Mouse (Mus musculus) bone marrow, adult 2 months (tissue): ENCODE data around the gene A3galt2. TPM values are rescaled to one million over a fixed set of nuclear protein-coding genes. Genes with fewer than 3 reads are reported as not detected.
A peak's percentile ranks its signal among the peaks of the same experiment; 100 is the strongest.

ENCODE experiments used
- H3K27ac ChIP-seq: fragments of 200-500 bp; 2 replicates; pipeline ENCODE4 v1.5.1; 2012; ENCODE audit warnings: low read depth, mild to moderate bottlenecking, control low read depth, inconsistent platforms, low read length; ENCODE audit not compliant: control insufficient read depth, poor library complexity, insufficient read depth
- H3K4me1 ChIP-seq: fragments of 200-500 bp; 2 replicates; pipeline ENCODE4 v1.6.1; 2011; ENCODE audit warnings: low read length; ENCODE audit not compliant: control insufficient read depth, insufficient read depth
- H3K4me3 ChIP-seq: fragments of 200-500 bp; replicated peaks from 2 replicates; pipeline ENCODE3; 2011; ENCODE audit warnings: mild to moderate bottlenecking, low read depth, low read length, control low read depth; ENCODE audit not compliant: control insufficient read depth
- CTCF ChIP-seq: fragments of 200-500 bp; IDR thresholded peaks from 2 replicates; pipeline ENCODE4 v1.5.1; 2011; ENCODE audit warnings: low read length, control low read depth; ENCODE audit not compliant: control insufficient read depth, insufficient read depth
- POLR2A ChIP-seq: fragments of 200-500 bp; IDR thresholded peaks from 2 replicates; pipeline ENCODE4 v1.6.1; 2011; ENCODE audit warnings: low read depth, mild to moderate bottlenecking, control low read depth, low read length, borderline replicate concordance; ENCODE audit not compliant: control insufficient read depth
- WGBS: fragments of 180-500 bp; shearing (Covaris S2); methylation state at CpG from one replicate; pipeline ENCODE4 v1.1.7; 2018; 5-methylcytosine and 5-hydroxymethylcytosine counted together
- polyA plus RNA-seq: library from polyadenylated mRNA; stranded (reverse); fragments of >200 nt; gene quantifications from 2 replicates; pipeline ENCODE4 v1.2.4, GENCODE M21; 2011; ENCODE audit warnings: low replicate concordance; ENCODE audit not compliant: missing spikeins, insufficient read depth, insufficient read length

The A3galt2 gene
- polyA plus RNA-seq = 0.34 and 1.5 TPM in 2 replicates

DNA sequence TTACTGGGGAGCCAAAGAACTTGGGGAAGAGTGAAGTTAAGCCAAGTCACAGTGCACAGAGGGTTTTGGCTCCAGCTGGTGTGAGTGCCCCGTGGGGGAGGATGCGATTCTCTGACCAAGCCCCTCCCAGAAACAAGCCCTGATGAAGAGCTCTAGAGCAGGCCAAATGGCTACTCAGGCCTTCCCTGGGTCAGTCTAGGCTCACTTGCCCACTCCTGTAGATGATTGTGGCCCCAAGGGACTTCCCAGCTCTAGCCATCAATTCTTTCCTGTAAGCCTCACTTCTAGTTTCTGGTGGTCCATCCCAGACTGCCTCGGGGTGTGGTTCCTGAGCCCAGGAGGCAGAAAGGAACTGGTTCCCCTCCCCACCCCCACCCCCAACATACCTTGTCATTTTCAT is at the start of gene A3galt2:
A3galt2 (plus strand) TSS at position 301 of the 400 bp plus-strand sequence.
- TF ChIP-seq CTCF (no peak), POLR2A (no peak)
- WGBS = 67% methylated on average over 3 of the region's 3 CpGs
- Histone ChIP-seq H3K4me3 (no peak within 1 kb of the TSS), H3K27ac (no peak within 1 kb of the TSS), H3K4me1 (no peaks in the 10 kb centered on the region)

- TF ChIP-seq POLR2A (no peak), CTCF (peak; percentile 23; the same call in 1 of the 2 replicates)
- WGBS = 7% methylated on average over 9 of the region's 9 CpGs
- H3K4me1 ChIP-seq = no peaks in the 10 kb centered on the region; the same call in 1 of the 2 replicates
- no peak overlapping the region for H3K4me3 ChIP-seq
- H3K27ac ChIP-seq = no peak overlapping the region
These were observed 48.5 kb upstream of the A3galt2 start for GRCm38 (mm10) chr4:128706626-128707025.

DNA sequence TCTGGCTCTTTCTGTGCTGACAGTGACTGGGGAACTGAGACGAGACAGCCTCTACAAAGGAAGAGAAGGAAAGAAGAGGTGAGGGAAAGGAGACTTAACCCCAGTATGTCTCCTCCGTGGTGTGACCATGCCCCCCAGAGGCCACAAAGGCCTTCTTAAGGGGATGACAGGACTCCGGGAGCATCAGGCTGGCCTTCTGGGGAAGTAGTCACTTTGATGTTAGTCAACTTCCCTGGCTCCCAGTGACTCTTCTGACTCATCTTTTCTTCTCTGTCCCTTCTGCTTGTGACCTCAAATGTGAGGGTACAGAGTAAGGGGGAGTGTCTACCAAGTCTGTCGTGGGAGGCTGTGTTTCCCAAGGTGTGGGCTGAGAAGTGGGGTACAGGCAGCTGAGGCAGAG is 47.8 kb upstream of the A3galt2 start:
- TF ChIP-seq CTCF (no peak), POLR2A (no peak)
- Histone ChIP-seq H3K27ac (no peak overlapping the region), H3K4me1 (no peaks in the 10 kb centered on the region; the same call in 1 of the 2 replicates), H3K4me3 (no peak overlapping the region)
- WGBS = 48% methylated on average over 4 of the region's 4 CpGs

- 69% methylated on average over 15 of the region's 15 CpGs for WGBS
- Histone ChIP-seq H3K4me1 (no peaks in the 10 kb centered on the region; the same call in 1 of the 2 replicates), H3K27ac (no peak overlapping the region), H3K4me3 (no peak overlapping the region)
- TF ChIP-seq POLR2A (no peak), CTCF (no peak)
These were observed 45.9 kb upstream of the A3galt2 start for GRCm38 (mm10) chr4:128709061-128709780.

- no peak overlapping the region for H3K4me3 ChIP-seq
- no peaks in the 10 kb centered on the region; the same call in 1 of the 2 replicates for H3K4me1 ChIP-seq
- TF ChIP-seq POLR2A (no peak), CTCF (no peak)
- 88% methylated on average over 12 of the region's 12 CpGs for WGBS
- H3K27ac ChIP-seq = no peak overlapping the region
These were observed 45.4 kb upstream of the A3galt2 start for GRCm38 (mm10) chr4:128709781-128710166.

GRCm38 (mm10) chr4:128710286-128710685 is 44.9 kb upstream of the A3galt2 start:
- H3K4me3 ChIP-seq = no peak overlapping the region
- no peaks in the 10 kb centered on the region; the same call in 1 of the 2 replicates for H3K4me1 ChIP-seq
- 92% methylated on average over 6 of the region's 6 CpGs for WGBS
- TF ChIP-seq POLR2A = no peak
- no peak for TF ChIP-seq CTCF
- no peak overlapping the region for H3K27ac ChIP-seq

- H3K4me1 ChIP-seq = no peaks in the 10 kb centered on the region; the same call in 1 of the 2 replicates
- 88% methylated on average over 9 of the region's 9 CpGs for WGBS
These were observed 44.4 kb upstream of the A3galt2 start for GRCm38 (mm10) chr4:128710800-128711199.

DNA sequence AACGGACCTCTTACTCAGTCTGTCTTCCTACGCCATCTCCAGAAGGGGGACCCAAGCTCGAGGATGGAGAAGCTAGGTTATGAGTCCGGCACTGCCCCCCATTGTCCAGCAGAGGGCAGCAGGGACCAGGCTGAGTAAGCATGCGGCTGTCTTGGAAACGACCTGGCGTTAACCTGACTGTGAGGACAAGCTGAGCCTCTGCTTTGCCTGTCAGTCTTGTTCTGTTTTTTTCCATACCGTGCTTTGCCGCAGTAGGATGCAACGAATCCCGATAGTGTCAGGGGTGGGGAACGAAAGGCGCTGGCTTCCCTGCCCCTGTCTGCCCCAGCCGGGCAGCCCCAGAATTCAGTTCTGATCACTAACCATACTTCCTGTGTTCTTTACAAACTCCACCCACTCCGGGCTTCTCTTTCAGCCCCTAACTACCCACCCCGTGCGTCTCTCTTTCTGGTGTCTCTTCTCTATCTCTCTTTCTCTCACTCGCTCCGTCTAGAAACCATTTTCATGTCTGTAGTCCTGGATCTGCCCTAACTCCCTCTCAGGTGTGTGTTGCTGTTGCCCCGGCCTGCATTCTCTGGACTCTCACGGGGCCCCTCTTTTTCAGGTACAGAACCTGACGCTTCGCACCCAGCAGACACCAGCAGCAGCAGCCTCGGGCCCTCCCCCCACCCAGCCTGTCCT is 43.6 kb upstream of the A3galt2 start:
- Histone ChIP-seq H3K4me3 (peak overlapping the region; percentile 66), H3K27ac (peak overlapping the region; percentile 60), H3K4me1 (no peaks in the 10 kb centered on the region; the same call in 1 of the 2 replicates)
- WGBS = 9% methylated on average over 24 of the region's 24 CpGs
- TF ChIP-seq CTCF (peak; percentile 100), POLR2A (no peak; the same call in 1 of the 2 replicates)

More at GRCm38 (mm10) chr4:128710800-128711199, 44.4 kb upstream of the A3galt2 start:
- H3K4me3 ChIP-seq = no peak overlapping the region
- no peak overlapping the region for H3K27ac ChIP-seq
- TF ChIP-seq POLR2A (0 out of 2 replicates have a peak, but pooled peaks have one; percentile 12), CTCF (no peak)

GRCm38 (mm10) chr4:128712136-128712655 is 43.0 kb upstream of the A3galt2 start:
- WGBS = 76% methylated on average over 13 of the region's 13 CpGs

More at GRCm38 (mm10) chr4:128712136-128712655, 43.0 kb upstream of the A3galt2 start:
- Histone ChIP-seq H3K4me3 (peak overlapping the region; percentile 8), H3K4me1 (no peaks in the 10 kb centered on the region; the same call in 1 of the 2 replicates), H3K27ac (peak overlapping the region; percentile 60; the same call in 1 of the 2 replicates)
- TF ChIP-seq POLR2A = no peak
- no peak for TF ChIP-seq CTCF
